Mouse (Mus musculus): Measurements from ENCODE around the gene Secisbp2l.

The Secisbp2l gene

DNA sequence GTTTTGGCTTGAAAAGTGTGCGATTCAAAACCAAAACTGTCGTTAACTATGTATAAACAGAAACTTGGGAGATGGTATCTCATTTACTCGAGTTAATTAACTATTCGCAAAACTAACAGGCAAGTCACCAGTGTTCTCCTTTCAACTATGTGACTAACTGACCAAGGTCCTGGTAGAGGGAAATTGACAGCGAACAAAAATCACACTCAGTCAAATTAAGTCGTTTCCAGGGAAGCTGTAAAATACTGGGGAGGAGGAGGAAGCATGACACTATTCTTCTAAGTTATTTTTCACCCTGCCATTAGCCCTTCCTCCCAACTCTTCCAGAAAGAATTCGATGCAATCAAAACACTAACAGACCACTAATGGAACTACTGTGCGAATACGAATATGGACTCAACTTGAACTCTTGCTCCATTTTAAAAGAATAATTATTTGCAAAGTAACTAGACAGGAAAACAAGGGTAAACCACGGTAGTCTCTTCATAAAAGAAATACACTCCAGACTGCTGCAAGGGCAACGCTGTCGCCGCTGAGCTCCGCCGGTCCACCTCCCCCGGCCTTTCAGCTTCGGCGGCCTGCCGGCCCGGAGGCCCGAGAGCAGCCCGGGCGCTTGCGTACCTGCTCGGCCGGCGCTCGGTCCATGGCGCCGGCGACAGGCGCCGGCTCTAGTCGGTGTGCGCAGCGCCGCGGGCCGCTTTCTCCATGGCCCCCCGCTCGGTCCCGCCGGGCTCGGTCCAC lies 522 bp downstream of the Secisbp2l start:
- WGBS, result under 1% methylated on average over 44 of the region's 44 CpGs

DNA sequence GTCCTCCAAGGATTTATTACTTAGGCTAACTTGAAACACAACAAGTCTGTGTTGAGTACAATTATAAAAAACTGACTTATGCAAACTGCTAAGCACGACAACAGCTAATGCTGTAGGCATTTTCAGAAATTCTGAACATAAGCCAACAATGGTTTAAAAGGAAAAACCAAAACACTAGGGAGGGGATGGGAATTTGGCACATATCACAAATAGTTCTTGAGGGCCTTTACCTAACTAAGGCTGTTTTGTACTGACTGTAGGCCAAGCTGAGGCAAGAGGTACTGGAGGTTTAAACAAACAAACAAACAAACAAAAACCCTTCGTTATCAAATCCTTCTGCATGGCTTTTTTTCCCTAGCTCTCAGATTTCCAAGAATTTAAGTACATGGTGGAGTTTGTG lies 1.7 kb downstream of the Secisbp2l start:
- WGBS, result 22% methylated on average over 2 of the region's 2 CpGs

DNA sequence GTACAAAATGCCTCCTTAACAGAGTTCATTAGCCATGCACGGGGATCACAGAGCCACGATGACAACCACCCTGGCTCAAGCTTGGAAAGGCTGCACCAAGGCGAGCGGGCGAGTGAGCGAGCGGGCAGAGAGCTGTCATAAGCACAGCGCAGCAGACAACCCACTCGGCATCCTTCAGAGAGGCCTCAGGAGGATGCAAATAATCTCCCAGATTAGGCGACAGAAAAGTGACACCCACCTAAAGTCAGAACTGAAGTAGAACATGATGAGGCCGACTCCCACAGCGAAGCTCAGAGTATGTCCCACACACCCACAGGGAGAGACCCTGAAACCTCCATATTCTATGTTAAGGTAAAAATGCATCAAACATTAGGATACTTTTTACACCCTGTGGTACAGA lies 4.3 kb downstream of the Secisbp2l start:
- WGBS, result 51% methylated on average over 12 of the region's 12 CpGs

DNA sequence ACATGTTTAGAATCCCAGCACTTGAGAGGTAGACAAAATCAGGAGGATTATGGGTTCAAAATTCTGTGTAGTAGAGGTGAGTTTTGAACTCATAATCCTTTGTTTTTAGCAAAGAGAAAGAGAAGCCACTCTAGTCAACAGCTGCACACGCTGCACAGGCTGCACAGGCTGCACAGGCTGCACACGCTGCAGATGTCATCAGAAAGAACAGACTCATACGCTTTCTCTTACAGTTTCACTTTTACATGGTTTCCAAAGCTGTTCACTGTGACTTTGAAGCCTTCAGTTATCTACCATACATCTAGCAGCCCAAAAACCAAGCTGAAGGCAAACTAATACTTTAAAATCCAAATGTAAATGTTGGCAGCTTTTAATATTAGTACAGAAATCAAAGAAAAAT lies 5.7 kb downstream of the Secisbp2l start:
- WGBS, result 59% methylated on average over 3 of the region's 3 CpGs

DNA sequence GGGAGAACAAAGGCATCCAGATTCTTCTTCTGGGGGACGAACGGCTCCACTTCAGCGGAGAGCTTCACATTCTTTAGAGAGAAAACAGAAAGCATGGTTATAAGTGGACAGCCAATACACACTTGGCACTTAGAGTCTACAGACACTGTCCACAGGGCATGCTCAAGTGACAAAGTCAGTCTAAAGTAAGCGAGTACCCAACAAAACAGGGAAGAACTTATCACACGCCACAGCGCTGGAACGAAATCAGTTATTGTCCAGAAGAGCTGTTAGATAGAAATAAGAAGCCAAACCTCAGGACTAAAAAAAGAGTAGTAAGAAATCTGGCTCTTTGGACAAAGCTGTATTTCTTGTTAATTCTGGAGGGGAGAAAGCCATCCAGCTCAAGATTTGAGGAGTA lies 7.0 kb downstream of the Secisbp2l start:
- WGBS, result 86% methylated on average over 7 of the region's 7 CpGs

DNA sequence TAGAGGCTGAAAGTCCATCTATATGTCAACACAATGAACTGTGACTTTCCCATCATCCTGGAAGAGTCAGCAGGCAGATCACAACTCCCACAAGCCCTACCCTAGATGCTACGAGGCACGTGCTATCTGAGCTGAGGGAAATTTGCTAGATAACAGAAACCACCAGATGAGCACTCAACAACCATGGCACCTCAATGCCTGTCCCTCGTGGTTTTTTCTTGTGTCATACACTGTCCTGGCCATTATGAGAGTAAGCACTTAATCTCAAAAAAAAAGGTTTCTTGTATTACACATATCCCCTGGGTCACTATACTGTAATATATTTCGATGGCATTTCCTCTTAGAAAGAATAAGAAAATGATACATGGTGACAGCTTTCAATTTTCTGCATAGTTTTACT lies 7.8 kb downstream of the Secisbp2l start:
- 88% methylated on average over 4 of the region's 4 CpGs for WGBS

DNA sequence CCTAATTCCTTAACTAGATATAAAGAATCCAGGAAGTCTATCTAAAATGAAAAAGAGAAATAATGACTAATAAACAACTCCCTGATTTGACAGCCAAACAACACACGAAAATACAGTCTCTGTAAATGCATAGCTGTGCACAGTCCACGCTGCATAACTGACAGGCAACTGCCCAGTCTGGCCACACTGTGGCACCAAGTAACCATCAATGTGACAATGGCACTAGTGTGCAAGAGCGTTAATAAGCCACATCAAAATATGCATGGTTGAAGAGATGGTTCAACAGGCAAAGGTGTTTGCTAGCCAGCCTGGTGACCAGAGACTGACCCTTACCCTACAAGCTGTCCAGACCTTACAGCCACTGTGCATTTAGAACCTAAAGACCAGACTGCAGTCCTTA lies 17.6 kb downstream of the Secisbp2l start:
- 54% methylated on average over 3 of the region's 3 CpGs for WGBS

DNA sequence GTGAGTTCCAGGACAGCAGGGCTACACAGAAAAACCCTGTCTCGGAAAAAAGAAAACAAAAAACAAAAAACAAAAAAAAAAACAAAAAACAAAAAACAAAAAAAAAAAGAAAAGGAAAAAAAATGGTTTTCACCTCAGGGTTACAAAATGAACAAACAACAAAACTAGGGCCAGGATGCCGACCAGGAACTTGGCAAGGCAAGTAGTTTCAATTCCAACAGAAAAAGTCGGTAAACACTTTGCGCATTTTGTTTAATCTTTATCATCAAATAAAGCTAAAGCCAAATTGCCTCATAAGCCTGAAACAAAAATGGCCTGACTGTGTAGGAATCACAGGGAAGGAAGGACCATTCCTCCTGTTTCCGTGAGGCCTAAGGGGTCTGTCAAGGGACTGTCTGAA lies 18.1 kb downstream of the Secisbp2l start:
- WGBS, result 76% methylated on average over 5 of the region's 5 CpGs

DNA sequence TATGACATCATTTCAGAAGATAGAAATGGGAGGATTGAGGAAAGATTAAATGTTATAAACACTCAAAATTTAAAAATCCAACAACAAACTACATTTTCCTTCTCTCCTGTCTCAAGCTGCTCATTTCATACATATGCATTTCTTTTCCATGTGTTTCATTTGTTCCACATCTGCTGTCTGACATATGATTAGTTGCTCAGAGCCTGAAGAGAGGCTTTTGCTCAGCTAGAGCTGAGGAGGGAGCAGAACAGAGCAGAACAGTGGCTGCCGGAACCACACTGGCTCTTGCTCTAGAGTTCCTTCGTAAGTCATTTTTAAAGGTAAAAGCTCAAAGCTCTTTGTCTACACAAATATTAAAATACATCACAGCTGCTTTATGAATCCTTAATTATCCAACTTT lies 33.3 kb downstream of the Secisbp2l start:
- WGBS, result 56% methylated on average over 2 of the region's 2 CpGs

DNA sequence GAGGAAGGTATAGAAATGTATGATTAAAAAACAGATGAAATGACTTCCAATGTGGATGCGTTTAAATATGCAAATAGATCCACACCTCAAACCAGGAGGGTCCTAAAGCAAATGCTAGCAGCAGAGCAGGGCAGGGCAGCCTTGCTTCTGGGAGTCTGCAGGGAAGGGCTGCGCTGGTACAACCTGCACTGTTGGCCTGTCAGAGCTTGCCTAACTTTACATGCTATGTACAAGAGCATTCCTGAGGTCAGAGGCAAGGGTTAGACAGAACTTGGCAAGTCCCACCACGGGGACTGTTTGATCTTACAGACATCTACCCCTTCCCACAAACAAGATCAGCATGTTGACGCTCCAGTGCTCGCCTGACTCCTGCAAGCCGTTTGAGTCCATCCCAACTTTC lies 43.3 kb downstream of the Secisbp2l start:
- 84% methylated on average over 6 of the region's 6 CpGs for WGBS

DNA sequence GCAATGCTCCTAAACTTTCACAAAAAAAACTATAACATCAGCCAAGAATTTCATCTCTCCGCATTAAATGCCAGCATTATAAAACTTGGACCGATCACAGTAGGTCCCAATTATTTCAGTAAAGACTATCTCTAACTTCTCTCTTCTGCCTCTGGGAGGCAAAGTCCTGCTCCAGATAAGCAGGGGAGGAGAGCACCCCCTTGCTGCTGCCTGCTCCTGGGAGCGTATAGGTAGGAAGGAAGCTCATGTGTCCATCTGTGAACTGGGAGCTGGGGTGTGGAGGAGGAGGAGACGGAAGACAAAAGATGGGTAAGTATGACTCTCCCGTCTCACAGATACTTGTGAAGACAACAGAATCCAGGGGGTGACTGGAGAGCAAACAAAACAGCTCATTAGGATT lies 44.0 kb downstream of the Secisbp2l start:
- 53% methylated on average over 5 of the region's 5 CpGs for WGBS

DNA sequence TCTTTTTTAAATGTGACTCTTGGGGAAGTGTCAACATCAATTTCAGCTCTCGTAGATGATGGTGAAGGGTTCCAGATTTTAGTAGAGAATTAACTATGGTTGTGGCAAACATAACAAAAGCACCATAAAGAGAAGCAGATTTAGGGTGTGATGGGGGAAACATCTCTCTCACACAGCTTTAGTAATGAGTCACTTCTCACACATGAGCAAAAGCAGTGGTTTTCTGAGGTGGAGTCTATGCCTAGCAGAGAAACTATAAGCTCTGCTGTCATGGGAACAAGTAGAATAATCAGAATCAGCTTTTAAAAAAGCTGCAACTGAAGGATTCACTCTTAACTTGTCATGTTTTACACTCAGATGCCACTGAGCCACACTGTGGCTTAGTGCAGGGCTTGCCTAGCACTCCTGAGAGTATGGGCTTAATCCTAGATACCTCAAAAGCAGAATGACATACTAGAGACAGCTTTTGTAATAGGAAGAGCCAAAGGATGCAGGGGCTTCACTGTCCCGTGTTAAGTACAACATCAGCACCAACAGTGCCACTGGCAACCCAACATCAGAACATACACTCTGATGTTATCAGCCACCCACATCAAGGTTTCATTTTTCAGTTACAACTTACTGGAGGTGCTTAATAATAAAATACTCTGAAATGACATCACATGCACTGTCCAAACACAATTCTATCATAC lies 47.2 kb downstream of the Secisbp2l start:
- WGBS, result 46% methylated on average over 2 of the region's 2 CpGs

DNA sequence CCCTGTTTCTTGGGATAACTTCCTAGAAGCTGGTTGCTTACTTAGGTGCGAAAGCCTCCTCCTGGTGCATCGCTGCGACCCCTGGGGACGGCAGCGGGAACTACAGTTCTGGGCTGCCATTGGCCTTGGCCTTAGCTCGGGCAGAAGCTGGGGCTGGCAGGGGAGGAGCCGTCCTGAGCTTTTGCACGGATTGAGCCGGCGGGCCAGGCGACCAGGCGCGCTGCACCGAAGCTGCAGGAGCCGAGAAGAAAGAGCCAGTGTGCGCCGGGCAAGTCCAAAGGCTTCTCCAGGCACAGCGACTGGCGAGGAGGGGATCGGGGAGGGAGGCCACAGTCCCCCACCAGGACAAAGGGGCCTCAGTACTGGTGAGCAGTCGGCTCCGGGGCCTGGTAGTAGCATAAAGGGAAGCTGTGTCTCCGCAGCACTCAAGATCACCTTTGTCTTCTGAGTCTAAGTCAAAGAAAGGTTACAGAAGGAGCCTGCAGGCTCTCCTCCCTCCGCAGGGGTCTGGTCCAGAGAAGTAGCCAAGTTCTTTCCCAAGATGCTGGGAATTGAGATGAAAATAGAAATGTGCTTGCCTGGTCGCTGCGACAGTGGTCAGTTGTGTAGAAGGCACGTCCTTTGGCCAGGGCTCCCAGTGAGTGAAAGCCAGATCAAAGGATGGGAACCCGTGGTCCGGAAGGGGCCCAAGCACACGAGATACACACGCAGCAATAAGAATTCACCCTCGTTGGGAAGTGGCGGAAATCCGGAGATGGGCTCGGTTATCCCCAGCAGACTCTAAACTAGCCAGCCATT lies 50.7 kb downstream of the Secisbp2l start:
- WGBS, result 11% methylated on average over 35 of the region's 35 CpGs

DNA sequence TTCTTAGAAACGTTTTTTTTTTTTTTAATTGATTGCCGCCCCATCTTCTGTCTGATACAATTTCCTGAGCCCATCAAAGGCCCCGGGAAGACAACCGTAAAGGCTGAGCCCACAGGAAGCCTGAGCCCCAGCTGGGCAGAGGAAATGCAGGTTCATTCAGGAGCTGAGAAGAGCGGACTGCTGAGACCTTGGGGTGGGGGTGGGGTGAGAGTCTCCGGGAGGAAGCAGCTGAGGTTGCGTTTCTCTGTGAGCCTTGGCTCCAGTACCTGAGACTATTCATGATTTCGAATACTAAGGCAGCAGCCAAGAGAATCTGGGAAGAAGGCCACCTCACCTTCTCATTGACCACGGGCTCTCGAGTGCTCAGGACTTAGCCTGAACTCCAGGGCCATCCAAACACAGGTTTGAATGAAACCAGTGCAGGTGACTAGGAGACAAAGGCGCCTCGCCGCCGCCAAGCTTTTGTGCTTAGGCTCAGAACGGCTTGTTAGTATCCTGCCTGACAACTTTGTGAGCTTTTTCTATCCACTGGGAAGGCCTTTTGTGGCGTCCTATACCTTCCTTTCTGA lies 58.0 kb downstream of the Secisbp2l start:
- 24% methylated on average over 16 of the region's 16 CpGs for WGBS

DNA sequence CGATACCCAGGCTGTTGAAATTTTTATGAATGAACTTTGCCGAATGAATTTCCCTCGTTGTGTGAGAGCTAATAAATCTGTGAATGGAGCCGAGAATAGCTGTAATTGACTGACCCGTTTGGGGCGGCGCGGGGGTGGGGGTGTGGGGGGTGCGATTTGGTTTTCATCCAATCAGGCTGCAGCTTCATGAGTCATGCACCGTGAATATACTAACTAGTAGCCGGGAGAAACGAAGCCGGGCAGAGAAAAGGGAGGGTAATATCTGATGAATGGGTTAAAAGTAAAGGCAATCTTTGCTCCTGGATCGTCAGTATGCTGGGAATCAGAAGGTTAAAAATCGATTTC lies 58.6 kb downstream of the Secisbp2l start, which contains the start of gene Shc4:
Gene Shc4, minus strand, starts transcription at position 63 of the 345 bp plus-strand sequence.
- WGBS, result 1% methylated on average over 15 of the region's 15 CpGs

DNA sequence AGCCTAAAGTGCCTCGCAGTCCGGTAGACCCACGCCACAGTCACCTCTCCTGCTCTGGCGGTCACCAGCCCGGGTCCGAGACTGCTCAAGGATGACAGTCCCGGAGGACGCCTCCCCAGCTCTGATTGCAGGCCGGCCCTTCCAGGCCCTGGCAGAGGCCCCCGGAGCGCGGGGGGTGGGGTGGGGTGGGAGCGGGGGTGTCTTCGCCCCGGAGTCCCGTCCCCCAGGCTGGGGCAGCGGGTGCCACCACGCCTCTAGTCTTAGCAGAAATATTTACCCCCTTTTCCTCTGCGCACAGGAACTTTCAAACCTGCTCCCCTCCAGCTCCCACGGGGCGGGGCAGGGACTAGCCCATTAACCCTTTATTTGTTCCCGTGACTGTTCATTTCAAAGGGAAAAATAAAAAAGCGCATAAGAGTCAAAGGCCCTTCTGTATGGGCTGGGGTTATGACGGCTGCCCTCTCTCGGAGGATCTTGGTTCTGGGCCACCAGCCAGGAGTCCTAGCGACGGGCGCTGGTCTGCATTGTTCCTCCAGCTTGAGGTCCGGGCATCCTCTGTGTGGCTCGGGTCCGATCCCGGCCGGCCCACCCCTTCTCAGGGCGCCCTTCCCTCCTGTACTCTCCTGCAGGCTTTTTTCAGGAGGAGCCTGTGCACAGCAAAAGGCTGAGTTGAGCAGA lies 59.1 kb downstream of the Secisbp2l start:
- WGBS, result 1% methylated on average over 34 of the region's 34 CpGs

DNA sequence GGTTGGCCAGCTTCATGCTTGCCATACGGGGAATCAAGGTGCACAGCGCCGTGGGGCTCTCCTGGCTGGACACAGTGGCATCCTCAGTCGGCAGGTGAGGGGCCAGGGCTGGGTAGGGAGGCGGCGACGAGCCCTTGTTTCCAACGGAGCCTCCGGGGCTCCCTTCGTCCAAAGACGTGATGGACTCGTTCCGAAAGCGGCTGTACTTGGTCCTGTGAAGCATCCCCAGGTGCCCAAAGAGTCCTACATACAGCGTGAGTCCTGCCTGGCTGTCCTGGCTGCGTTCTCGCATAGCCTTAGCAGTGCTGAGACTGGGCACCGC lies 59.6 kb downstream of the Secisbp2l start:
- WGBS, result 13% methylated on average over 18 of the region's 18 CpGs

DNA sequence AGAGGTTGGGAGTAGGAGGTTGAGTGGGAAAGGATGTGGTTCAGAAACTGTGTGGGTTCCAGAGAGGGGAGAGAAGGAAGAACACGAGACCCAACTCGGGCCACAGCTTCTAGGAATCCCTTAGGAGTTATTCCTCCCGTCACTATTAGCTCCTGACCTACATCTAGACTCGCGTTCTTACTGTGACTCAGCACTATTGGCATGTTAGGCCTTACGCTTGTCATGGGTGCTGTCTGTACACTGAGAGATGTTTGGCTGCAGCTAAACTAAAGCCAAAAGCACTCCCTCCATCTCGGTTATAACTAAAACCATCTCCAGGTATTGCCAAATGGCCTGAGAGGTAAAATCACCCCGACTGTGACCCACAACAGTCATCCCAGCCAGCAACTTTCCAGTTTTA lies 66.1 kb downstream of the Secisbp2l start:
- WGBS, result 81% methylated on average over 8 of the region's 8 CpGs

DNA sequence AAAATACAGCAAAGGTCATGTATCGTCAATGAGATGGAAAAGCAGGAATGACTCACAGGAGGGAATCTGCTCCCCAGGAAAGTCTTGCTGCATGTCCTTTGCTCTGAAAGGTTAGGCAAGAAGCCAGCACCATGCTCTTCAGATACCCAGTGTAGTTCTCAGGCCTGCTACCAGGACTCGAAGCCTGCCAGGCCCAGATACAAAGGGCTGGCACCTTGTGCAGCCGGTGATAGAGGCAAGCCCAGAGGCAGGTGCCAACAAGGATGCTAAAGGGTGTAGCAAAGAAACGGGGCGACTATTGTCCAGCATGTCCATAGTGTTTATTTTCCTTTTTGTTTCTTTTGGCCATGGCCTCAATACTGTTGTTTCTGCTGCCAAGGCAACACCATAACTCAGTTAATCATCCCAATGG lies 76.2 kb downstream of the Secisbp2l start:
- 58% methylated on average over 5 of the region's 5 CpGs for WGBS

DNA sequence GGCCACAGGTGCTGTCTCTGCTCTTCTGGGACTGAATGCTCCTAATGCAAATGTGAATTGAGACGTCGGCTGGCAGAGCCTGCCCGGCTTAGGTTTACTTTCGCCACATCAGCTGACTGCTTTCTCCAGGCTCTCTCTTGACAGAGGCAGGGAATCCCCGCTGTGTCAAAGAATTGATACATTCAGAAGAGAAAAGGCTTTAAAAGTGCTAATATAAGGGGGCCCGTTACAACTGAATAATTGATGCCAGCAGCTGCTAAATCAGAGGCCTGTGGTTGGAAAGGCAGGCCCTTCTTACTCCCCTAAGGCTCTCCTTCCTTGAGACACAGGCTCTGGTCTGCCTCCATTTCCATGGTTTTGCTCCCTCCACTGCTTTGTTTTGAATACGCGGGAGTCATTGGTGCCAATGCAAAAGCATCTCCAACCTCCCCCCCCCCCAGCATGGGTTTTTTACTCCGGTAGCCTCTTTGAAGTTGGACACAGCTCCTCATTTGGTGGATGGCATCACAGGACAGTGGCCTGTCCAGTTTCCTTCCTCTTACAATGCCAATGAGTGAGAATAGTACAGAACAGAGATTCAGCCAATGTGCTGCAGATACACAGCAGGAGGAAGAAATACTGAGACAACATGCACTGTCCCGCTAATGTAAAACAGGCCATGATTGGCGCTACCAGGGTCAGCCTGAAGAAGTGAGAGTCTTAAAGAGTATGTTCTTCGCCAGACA lies 77.6 kb downstream of the Secisbp2l start:
- 76% methylated on average over 12 of the region's 12 CpGs for WGBS

DNA sequence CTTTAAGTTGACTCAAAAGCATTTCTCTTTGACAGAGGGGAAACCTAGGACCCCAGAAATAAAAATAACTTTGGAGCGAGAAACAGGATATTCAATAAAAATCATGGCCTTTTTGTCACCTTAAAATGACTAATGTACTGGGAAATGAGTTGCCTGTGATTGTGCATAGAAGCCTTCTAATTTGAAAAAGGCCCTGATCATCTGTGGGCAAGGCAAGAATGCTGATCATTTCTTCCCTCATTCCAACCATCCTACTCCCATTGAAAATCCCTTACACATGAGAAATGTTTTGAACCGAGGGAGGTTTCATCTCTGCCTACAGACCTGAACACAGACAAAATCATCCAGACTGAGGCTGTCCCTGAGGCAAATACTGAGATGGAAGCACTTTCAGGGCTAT lies 79.8 kb downstream of the Secisbp2l start:
- 73% methylated on average over 2 of the region's 2 CpGs for WGBS

Data from cerebral cortex, adult 2 months (tissue).